ENCODE assay signal across 7 mouse cellular contexts in genomic region chr7:142386621-142387201, GRCm38 (mm10). TPM values are rescaled to one million over a fixed set of nuclear protein-coding genes. Genes with fewer than 3 reads are reported as not detected.
DNase-seq lines count a peak whose midpoint lies in the region; ATAC-seq and TF ChIP-seq lines count a peak whose summit lies in the region.

No protein-coding gene starts in this region.

- no peak for TF ChIP-seq CTCF in stomach, postnatal 0 days (IDR thresholded peaks at IDR 0.05; ENCODE audit: low read depth)

- ATAC-seq in embryonic facial prominence, embryonic 11.5 days (replicated peaks; ENCODE audit: insufficient number of reproducible peaks, low FRiP score, low TSS enrichment, low read depth), result no peak
- ATAC-seq in hindbrain, embryonic 12.5 days (ENCODE audit: low FRiP score), result no peak
- peak; percentile 71 for ATAC-seq in liver, embryonic 13.5 days (ENCODE audit: low read depth)
- ATAC-seq in stomach, postnatal 0 days (ENCODE audit: low FRiP score, low TSS enrichment), result peak; percentile 24; the same call in 1 of the 2 replicates

- TF ChIP-seq EP300 in stomach, postnatal 0 days (optimal IDR thresholded peaks at IDR 0.05), result no peak

- 62% methylated on average over 6 of the region's 6 CpGs for WGBS in embryonic facial prominence, embryonic 11.5 days
- 63% methylated on average over 6 of the region's 6 CpGs for WGBS in hindbrain, embryonic 12.5 days
- 32% methylated on average over 6 of the region's 6 CpGs for WGBS in liver, embryonic 13.5 days (ENCODE audit: insufficient replicate concordance)
- WGBS in stomach, postnatal 0 days, result 28% methylated on average over 6 of the region's 6 CpGs

- H3K27ac ChIP-seq in embryonic facial prominence, embryonic 11.5 days (replicated peaks; ENCODE audit: low read depth, low read length), result no peak overlapping the region
- no peak overlapping the region for H3K27ac ChIP-seq in hindbrain, embryonic 12.5 days
- H3K27ac ChIP-seq in liver, embryonic 13.5 days, result peak overlapping the region; percentile 93
- H3K27ac ChIP-seq in stomach, postnatal 0 days (replicated peaks), result peak overlapping the region; percentile 95

- peak; percentile 37 for DNase-seq in thymus, postnatal 25 days
- DNase-seq in thymus, adult 18-20 months, result no peak
- no peak for DNase-seq in embryonic facial prominence, embryonic 11.5 days (ENCODE audit: low spot score)
- DNase-seq in liver, embryonic 13.5 days, result peak; percentile 57
- DNase-seq in stomach, postnatal 0 days (ENCODE audit: low spot score), result peak; percentile 56
- no peak for DNase-seq in ovary, postnatal 36 days (ENCODE audit: low spot score)

- peak overlapping the region; percentile 85 for H3K4me2 ChIP-seq in embryonic facial prominence, embryonic 11.5 days (ENCODE audit: low read depth, low read length)
- peak overlapping the region; percentile 95 for H3K4me2 ChIP-seq in hindbrain, embryonic 12.5 days (replicated peaks)
- H3K4me2 ChIP-seq in liver, embryonic 13.5 days, result peak overlapping the region; percentile 87
- peak overlapping the region; percentile 92 for H3K4me2 ChIP-seq in stomach, postnatal 0 days (replicated peaks; ENCODE audit: low read depth)

- peak overlapping the region; percentile 84 for H3K4me3 ChIP-seq in embryonic facial prominence, embryonic 11.5 days (ENCODE audit: low read depth, low read length)
- peak overlapping the region; percentile 86 for H3K4me3 ChIP-seq in hindbrain, embryonic 12.5 days
- peak overlapping the region; percentile 81 for H3K4me3 ChIP-seq in liver, embryonic 13.5 days (replicated peaks)
- H3K4me3 ChIP-seq in stomach, postnatal 0 days (ENCODE audit: low read depth, low read length), result peak overlapping the region; percentile 70

- H3K9ac ChIP-seq in embryonic facial prominence, embryonic 11.5 days (replicated peaks; ENCODE audit: low read length), result peak overlapping the region; percentile 83
- peak overlapping the region; percentile 89 for H3K9ac ChIP-seq in hindbrain, embryonic 12.5 days
- H3K9ac ChIP-seq in liver, embryonic 13.5 days, result peak overlapping the region; percentile 92
- H3K9ac ChIP-seq in stomach, postnatal 0 days (ENCODE audit: low read length), result peak overlapping the region; percentile 88

- peaks cover 5% of the 10 kb centered on the region for H3K36me3 ChIP-seq in embryonic facial prominence, embryonic 11.5 days (replicated peaks; ENCODE audit: control insufficient read depth, insufficient read depth, low read depth, low read length)
- H3K36me3 ChIP-seq in hindbrain, embryonic 12.5 days, result peaks cover 38% of the 10 kb centered on the region
- H3K36me3 ChIP-seq in liver, embryonic 13.5 days, result peaks cover 46% of the 10 kb centered on the region
- H3K36me3 ChIP-seq in stomach, postnatal 0 days (ENCODE audit: control insufficient read depth, insufficient read depth, low read length), result peaks cover 29% of the 10 kb centered on the region

- H3K27me3 ChIP-seq in embryonic facial prominence, embryonic 11.5 days (ENCODE audit: control insufficient read depth, insufficient read depth, low read length), result no peaks in the 10 kb centered on the region
- 0 out of 2 replicates have a peak, but pooled peaks cover 6% of the 10 kb centered on the region for H3K27me3 ChIP-seq in hindbrain, embryonic 12.5 days
- H3K27me3 ChIP-seq in liver, embryonic 13.5 days, result no peaks in the 10 kb centered on the region
- H3K27me3 ChIP-seq in stomach, postnatal 0 days (ENCODE audit: control insufficient read depth, insufficient read depth, low read length), result no peaks in the 10 kb centered on the region

- peaks cover 3% of the 10 kb centered on the region; the same call in 1 of the 2 replicates for H3K4me1 ChIP-seq in embryonic facial prominence, embryonic 11.5 days (ENCODE audit: control insufficient read depth, insufficient read depth, low read length)
- peaks cover 18% of the 10 kb centered on the region for H3K4me1 ChIP-seq in hindbrain, embryonic 12.5 days
- peaks cover 78% of the 10 kb centered on the region for H3K4me1 ChIP-seq in liver, embryonic 13.5 days (replicated peaks)
- peaks cover 7% of the 10 kb centered on the region for H3K4me1 ChIP-seq in stomach, postnatal 0 days (replicated peaks; ENCODE audit: control insufficient read depth, insufficient read depth)

- no peaks in the 10 kb centered on the region for H3K9me3 ChIP-seq in embryonic facial prominence, embryonic 11.5 days (replicated peaks; ENCODE audit: control insufficient read depth, low read length)
- H3K9me3 ChIP-seq in hindbrain, embryonic 12.5 days (replicated peaks), result no peaks in the 10 kb centered on the region
- no peaks in the 10 kb centered on the region for H3K9me3 ChIP-seq in liver, embryonic 13.5 days (replicated peaks)
- H3K9me3 ChIP-seq in stomach, postnatal 0 days (ENCODE audit: control insufficient read depth, low read length), result no peaks in the 10 kb centered on the region

RNA-seq across cellular contexts. Expression of gene Ctsd, which starts 1.1 kb away (rescaled TPM):
- 163 and 197 TPM in 2 replicates for polyA plus RNA-seq in embryonic facial prominence, embryonic 11.5 days (2014; fragmentation: Nextera tagmentation; extraction: Ambion mirVana)
- polyA plus RNA-seq in hindbrain, embryonic 12.5 days (2016; fragmentation: Nextera tagmentation; extraction: Ambion mirVana), result 213 and 215 TPM in 2 replicates
- 297 and 306 TPM in 2 replicates for polyA plus RNA-seq in liver, embryonic 13.5 days (2015; fragmentation: Nextera tagmentation; extraction: Ambion mirVana)
- polyA plus RNA-seq in stomach, postnatal 0 days (2015; fragmentation: Nextera tagmentation; extraction: Ambion mirVana), result 798 and 841 TPM in 2 replicates

RNA-seq across cellular contexts. Expression of gene Gm49369, which starts 4.2 kb away (rescaled TPM):
- 2.0 TPM in 1 of 2 replicates, not detected in the other for polyA plus RNA-seq in embryonic facial prominence, embryonic 11.5 days (2014; fragmentation: Nextera tagmentation; extraction: Ambion mirVana)
- not detected in 2 replicates for polyA plus RNA-seq in hindbrain, embryonic 12.5 days (2016; fragmentation: Nextera tagmentation; extraction: Ambion mirVana)
- 0.61 TPM in 1 of 2 replicates, not detected in the other for polyA plus RNA-seq in liver, embryonic 13.5 days (2015; fragmentation: Nextera tagmentation; extraction: Ambion mirVana)
- 0.80 and 0.81 TPM in 2 replicates for polyA plus RNA-seq in stomach, postnatal 0 days (2015; fragmentation: Nextera tagmentation; extraction: Ambion mirVana)

RNA-seq across cellular contexts. Expression of gene Ifitm10, which starts 13.2 kb away (rescaled TPM):
- 0.97 and 1.9 TPM in 2 replicates for polyA plus RNA-seq in embryonic facial prominence, embryonic 11.5 days (2014; fragmentation: Nextera tagmentation; extraction: Ambion mirVana)
- 0.82 and 1.3 TPM in 2 replicates for polyA plus RNA-seq in hindbrain, embryonic 12.5 days (2016; fragmentation: Nextera tagmentation; extraction: Ambion mirVana)
- polyA plus RNA-seq in liver, embryonic 13.5 days (2015; fragmentation: Nextera tagmentation; extraction: Ambion mirVana), result 1.5 and 1.8 TPM in 2 replicates
- 9.9 and 12.0 TPM in 2 replicates for polyA plus RNA-seq in stomach, postnatal 0 days (2015; fragmentation: Nextera tagmentation; extraction: Ambion mirVana)

RNA-seq across cellular contexts. Expression of gene Syt8, which starts 47.9 kb away (rescaled TPM):
- polyA plus RNA-seq in embryonic facial prominence, embryonic 11.5 days (2014; fragmentation: Nextera tagmentation; extraction: Ambion mirVana), result 0.52 TPM in 1 of 2 replicates, not detected in the other
- 0.30 TPM in 1 of 2 replicates, not detected in the other for polyA plus RNA-seq in hindbrain, embryonic 12.5 days (2016; fragmentation: Nextera tagmentation; extraction: Ambion mirVana)
- not detected in 2 replicates for polyA plus RNA-seq in liver, embryonic 13.5 days (2015; fragmentation: Nextera tagmentation; extraction: Ambion mirVana)
- 70.7 and 78.9 TPM in 2 replicates for polyA plus RNA-seq in stomach, postnatal 0 days (2015; fragmentation: Nextera tagmentation; extraction: Ambion mirVana)

RNA-seq across cellular contexts. Expression of gene Tnni2, which starts 54.9 kb away (rescaled TPM):
- 1.4 and 2.7 TPM in 2 replicates for polyA plus RNA-seq in embryonic facial prominence, embryonic 11.5 days (2014; fragmentation: Nextera tagmentation; extraction: Ambion mirVana)
- polyA plus RNA-seq in hindbrain, embryonic 12.5 days (2016; fragmentation: Nextera tagmentation; extraction: Ambion mirVana), result 1.9 and 3.6 TPM in 2 replicates
- polyA plus RNA-seq in liver, embryonic 13.5 days (2015; fragmentation: Nextera tagmentation; extraction: Ambion mirVana), result 3.4 and 4.3 TPM in 2 replicates
- polyA plus RNA-seq in stomach, postnatal 0 days (2015; fragmentation: Nextera tagmentation; extraction: Ambion mirVana), result 19.1 and 19.6 TPM in 2 replicates

Comparison
In these comparisons a context has a peak if more than half of its experiments do, and no peak if none do; other contexts are left out.
1. DNase-seq: peak in thymus, postnatal 25 days (single experiment), liver, embryonic 13.5 days (single experiment) and stomach, postnatal 0 days (single experiment); none in thymus, adult 18-20 months (0 of 2), embryonic facial prominence, embryonic 11.5 days (single experiment) and ovary, postnatal 36 days (single experiment).
2. ATAC-seq: peak in liver, embryonic 13.5 days (single experiment) and stomach, postnatal 0 days (single experiment); none in embryonic facial prominence, embryonic 11.5 days (single experiment) and hindbrain, embryonic 12.5 days (single experiment).
3. H3K27ac ChIP-seq: peak in liver, embryonic 13.5 days (single experiment) and stomach, postnatal 0 days (single experiment); none in embryonic facial prominence, embryonic 11.5 days (single experiment) and hindbrain, embryonic 12.5 days (single experiment).
4. Peak in every context shown above with its lines, with median percentiles within 50 percentile points of each other: H3K4me2 ChIP-seq, H3K4me3 ChIP-seq and H3K9ac ChIP-seq.